Mouse (Mus musculus): ENCODE measurements around the gene Hist4h4. TPM values are rescaled to one million over a fixed set of nuclear protein-coding genes. Genes with fewer than 3 reads are reported as not detected.

Gene Hist4h4
- 0.65 and 0.90 TPM in 2 replicates for polyA plus RNA-seq (2015; fragmentation: Nextera tagmentation; extraction: Ambion mirVana)

DNA sequence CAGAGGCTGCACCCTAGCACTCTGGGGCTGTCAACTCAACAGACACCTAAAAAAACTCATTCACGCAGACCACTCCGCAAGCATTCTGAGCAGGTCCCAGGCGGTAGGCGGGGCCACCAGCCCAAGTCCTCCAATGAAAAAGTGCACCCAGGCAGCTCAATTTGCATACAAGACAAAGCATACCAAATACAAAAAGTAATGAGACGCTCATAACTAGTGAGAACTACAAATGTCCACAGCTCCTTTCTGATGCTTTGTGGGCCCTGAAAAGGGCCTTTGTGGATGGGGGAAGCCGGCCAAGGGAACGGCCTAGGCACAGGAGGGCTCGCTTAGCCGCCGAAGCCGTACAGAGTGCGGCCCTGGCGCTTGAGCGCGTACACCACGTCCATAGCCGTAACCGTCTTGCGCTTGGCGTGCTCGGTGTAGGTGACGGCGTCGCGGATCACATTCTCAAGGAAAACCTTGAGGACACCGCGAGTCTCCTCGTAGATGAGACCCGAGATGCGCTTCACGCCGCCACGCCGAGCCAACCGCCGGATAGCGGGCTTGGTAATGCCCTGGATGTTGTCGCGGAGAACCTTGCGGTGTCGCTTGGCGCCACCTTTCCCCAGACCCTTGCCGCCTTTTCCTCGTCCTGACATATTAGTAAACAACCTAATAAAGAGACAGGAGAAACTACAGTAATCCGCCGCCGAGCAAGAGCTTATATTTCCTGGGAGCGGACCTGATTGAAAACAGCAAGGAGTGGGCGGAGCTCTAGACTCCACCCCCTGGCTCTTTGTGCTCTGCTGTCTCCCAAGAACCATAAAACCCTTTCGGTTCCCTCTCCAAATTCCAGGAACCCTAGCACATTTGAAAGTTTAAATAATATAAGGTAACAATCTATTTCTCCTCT, at the start of gene Hist4h4:
TSS of gene Hist4h4 (minus strand) at position 677 of the 895 bp plus-strand sequence.
- no peaks in the 10 kb centered on the region for H3K36me3 ChIP-seq
- peak; percentile 80 for ATAC-seq (ENCODE audit: low FRiP score)
- peak within 1 kb of the TSS; percentile 99 for H3K9ac ChIP-seq
- peaks cover 24% of the 10 kb centered on the region for H3K4me1 ChIP-seq (replicated peaks)
- H3K4me2 ChIP-seq = peak within 1 kb of the TSS; percentile 81
- under 1% methylated on average over 50 of the region's 50 CpGs for WGBS
- H3K27me3 ChIP-seq = no peaks in the 10 kb centered on the region
- H3K9me3 ChIP-seq = no peaks in the 10 kb centered on the region
- H3K27ac ChIP-seq = peak within 1 kb of the TSS; percentile 100
- peak within 1 kb of the TSS; percentile 72 for H3K4me3 ChIP-seq

DNA sequence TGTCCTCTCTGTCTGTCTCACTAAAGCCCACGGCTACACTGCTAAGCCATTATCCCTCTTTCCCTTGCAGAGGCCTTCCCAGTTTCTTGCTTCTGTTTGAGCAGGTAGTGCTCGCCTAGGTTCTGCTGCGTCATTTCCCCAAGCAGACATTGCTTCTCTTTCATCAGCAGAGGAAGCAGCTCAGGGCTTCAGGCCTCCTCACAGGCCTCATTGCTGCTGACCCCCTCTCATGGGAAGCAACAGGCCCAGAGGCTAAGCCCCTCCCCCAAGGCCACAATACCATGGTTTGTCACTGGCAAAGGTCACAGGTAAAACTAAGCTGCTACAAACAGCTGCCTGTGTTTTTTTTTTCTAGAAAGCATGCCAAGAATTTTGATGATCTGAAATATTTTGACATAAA, 48.5 kb upstream of the Hist4h4 start:
- Histone ChIP-seq H3K27me3 (no peaks in the 10 kb centered on the region), H3K36me3 (no peaks in the 10 kb centered on the region), H3K4me1 (replicated peaks) (peaks cover 5% of the 10 kb centered on the region; the same call in 1 of the 2 replicates), H3K4me2 (no peak overlapping the region), H3K9ac (no peak overlapping the region), H3K4me3 (no peak overlapping the region), H3K27ac (peak overlapping the region; percentile 40; the same call in 1 of the 2 replicates), H3K9me3 (no peaks in the 10 kb centered on the region)
- no peak for ATAC-seq (ENCODE audit: low FRiP score)
- 65% methylated on average over 3 of the region's 3 CpGs for WGBS

DNA sequence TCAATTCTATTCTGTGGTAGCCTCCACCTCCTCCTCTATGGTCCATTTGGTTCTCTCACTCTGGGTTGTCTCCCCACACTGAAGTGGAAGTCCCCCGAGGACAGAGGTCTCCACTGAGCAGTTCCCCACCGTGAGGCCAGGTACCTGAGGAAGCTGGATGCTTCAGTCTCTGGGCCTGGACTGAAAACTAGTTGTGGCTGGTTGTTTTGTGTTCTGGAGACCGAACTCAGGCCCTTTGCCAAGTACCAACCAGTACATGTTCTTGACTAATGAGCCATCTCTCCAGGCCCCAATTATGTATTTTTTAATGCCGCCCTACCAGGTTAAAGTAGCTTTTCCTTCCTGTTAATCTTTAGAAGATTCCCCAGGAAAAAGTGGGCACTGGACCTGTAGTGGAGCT, 48.1 kb upstream of the Hist4h4 start:
- Histone ChIP-seq H3K27me3 (no peaks in the 10 kb centered on the region), H3K4me3 (no peak overlapping the region), H3K4me1 (replicated peaks) (peaks cover 5% of the 10 kb centered on the region; the same call in 1 of the 2 replicates), H3K9me3 (no peaks in the 10 kb centered on the region), H3K4me2 (no peak overlapping the region), H3K36me3 (no peaks in the 10 kb centered on the region), H3K9ac (no peak overlapping the region), H3K27ac (peak overlapping the region; percentile 40; the same call in 1 of the 2 replicates)
- WGBS = 87% methylated on average over 4 of the region's 4 CpGs
- ATAC-seq (ENCODE audit: low FRiP score) = no peak

DNA sequence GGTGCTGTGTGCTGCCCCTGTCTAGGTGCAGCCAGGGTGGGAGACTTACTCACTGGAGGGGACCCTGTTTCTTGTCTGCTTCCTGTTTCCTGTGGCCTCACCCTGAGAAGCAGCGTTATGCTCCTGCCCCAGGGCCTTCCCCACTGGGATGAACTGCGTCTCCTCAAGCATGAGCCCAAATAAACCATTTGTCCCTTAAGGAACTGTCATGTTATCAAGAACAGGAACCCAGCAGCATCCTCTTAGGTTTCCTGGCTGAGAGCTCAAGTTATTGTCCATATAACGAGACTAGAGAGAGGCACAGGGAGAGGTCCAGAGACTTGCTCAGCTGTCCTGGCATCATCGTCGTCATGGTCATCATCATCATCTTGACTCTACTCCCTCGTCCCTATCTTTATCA, 46.1 kb upstream of the Hist4h4 start:
- Histone ChIP-seq H3K27ac (no peak overlapping the region), H3K4me2 (no peak overlapping the region), H3K9me3 (no peaks in the 10 kb centered on the region), H3K9ac (no peak overlapping the region), H3K4me1 (replicated peaks) (peaks cover 5% of the 10 kb centered on the region; the same call in 1 of the 2 replicates), H3K36me3 (no peaks in the 10 kb centered on the region), H3K27me3 (no peaks in the 10 kb centered on the region), H3K4me3 (no peak overlapping the region)
- 78% methylated on average over 6 of the region's 6 CpGs for WGBS
- ATAC-seq (ENCODE audit: low FRiP score) = no peak

DNA sequence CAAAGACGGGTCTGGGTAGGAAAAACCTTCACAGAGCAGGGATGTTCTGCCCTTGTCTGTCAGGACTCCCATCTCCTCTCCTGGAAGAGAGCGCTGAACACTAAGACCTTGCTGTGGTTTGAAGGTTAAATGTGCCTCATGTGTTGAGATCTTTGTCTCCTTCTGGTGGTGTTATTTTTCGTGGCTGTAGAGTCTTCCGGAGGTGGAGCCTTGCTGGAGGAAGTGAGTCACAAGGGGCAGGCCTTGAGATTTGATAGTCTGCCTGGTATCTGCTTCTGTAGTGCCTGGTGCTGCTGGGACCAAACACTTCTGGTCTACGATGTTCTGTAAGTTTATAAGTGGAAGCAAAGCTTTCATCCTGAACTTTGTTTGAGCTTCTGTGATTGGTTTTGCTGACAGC, 44.8 kb upstream of the Hist4h4 start:
- ATAC-seq (ENCODE audit: low FRiP score) = no peak
- Histone ChIP-seq H3K9ac (no peak overlapping the region), H3K27me3 (no peaks in the 10 kb centered on the region), H3K4me2 (no peak overlapping the region), H3K9me3 (no peaks in the 10 kb centered on the region), H3K36me3 (no peaks in the 10 kb centered on the region), H3K4me3 (no peak overlapping the region), H3K27ac (no peak overlapping the region), H3K4me1 (replicated peaks) (peaks cover 5% of the 10 kb centered on the region; the same call in 1 of the 2 replicates)
- WGBS = 89% methylated on average over 5 of the region's 5 CpGs

DNA sequence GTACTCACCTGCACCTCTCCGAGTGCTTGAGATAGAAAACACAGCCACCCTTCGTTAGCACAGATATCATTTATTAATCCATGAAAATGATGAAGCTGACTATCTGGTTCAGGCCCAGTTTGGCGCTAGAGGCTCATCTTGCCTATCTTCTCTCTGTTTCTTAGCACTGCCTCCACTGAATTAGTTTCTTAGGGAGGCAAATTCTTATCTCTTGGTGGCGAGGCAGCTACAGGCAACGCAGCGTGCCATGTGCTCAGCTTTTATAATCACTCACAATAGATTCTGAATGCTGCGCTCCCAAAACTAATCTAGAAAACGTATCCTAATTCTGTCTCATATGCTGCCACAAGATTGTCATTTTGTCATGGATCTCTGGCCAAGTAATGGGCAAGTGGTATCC, 44.2 kb upstream of the Hist4h4 start:
- Histone ChIP-seq H3K27me3 (no peaks in the 10 kb centered on the region), H3K27ac (no peak overlapping the region), H3K4me2 (no peak overlapping the region), H3K4me1 (replicated peaks) (peaks cover 5% of the 10 kb centered on the region; the same call in 1 of the 2 replicates), H3K36me3 (no peaks in the 10 kb centered on the region), H3K9ac (no peak overlapping the region), H3K4me3 (no peak overlapping the region), H3K9me3 (no peaks in the 10 kb centered on the region)
- ATAC-seq (ENCODE audit: low FRiP score) = no peak
- 92% methylated on average over 8 of the region's 8 CpGs for WGBS

DNA sequence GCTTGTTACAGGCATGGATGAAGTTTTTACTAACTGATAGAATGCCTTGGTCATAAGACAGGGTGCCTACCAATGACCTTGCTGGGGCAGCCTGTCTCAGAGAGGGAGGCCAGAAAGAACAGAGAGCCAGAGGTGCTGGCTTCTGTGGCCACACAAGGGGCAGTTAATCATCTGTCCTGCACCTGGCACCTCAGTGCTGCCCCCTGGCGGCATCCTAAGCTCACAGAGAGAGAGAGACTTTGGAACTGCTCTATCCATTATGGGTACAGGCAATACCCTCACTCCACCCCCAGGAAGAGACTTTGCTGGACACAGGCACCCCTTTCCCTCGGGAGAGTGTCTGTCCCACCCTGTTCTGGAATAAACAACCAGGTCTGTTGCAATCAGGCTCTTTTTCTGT, 43.6 kb upstream of the Hist4h4 start:
- Histone ChIP-seq H3K27ac (no peak overlapping the region), H3K27me3 (no peaks in the 10 kb centered on the region), H3K36me3 (no peaks in the 10 kb centered on the region), H3K4me2 (no peak overlapping the region), H3K9ac (no peak overlapping the region), H3K4me3 (no peak overlapping the region), H3K4me1 (replicated peaks) (peaks cover 3% of the 10 kb centered on the region; the same call in 1 of the 2 replicates), H3K9me3 (no peaks in the 10 kb centered on the region)
- no peak for ATAC-seq (ENCODE audit: low FRiP score)
- WGBS = 20% methylated on average over 2 of the region's 2 CpGs

DNA sequence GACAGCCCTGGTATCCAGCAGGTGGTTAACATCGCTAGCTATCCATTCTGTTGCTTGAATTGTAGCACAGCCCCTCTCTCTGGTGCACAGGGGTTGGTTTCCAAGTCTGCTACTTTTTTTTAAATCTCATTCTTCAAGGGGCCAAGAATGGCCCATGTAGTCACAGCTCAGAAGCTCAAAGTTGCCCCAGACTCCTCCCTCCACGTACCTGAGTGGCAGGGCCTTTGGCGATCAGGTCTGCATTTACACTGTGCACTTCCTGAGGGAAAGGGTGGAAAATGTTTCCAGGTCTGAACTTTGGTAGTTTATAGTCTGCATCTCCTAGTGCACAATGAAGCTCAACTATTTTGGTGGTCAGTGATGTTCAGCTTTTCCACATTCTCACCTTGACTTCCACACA, 43.1 kb upstream of the Hist4h4 start:
- no peak overlapping the region for H3K27ac ChIP-seq
- WGBS = 93% methylated on average over 3 of the region's 3 CpGs
- no peaks in the 10 kb centered on the region for H3K36me3 ChIP-seq
- H3K9me3 ChIP-seq = no peaks in the 10 kb centered on the region
- H3K4me1 ChIP-seq (replicated peaks) = no peaks in the 10 kb centered on the region
- no peak overlapping the region for H3K9ac ChIP-seq
- H3K4me2 ChIP-seq = no peak overlapping the region
- no peak overlapping the region for H3K4me3 ChIP-seq
- no peaks in the 10 kb centered on the region for H3K27me3 ChIP-seq
- no peak for ATAC-seq (ENCODE audit: low FRiP score)

DNA sequence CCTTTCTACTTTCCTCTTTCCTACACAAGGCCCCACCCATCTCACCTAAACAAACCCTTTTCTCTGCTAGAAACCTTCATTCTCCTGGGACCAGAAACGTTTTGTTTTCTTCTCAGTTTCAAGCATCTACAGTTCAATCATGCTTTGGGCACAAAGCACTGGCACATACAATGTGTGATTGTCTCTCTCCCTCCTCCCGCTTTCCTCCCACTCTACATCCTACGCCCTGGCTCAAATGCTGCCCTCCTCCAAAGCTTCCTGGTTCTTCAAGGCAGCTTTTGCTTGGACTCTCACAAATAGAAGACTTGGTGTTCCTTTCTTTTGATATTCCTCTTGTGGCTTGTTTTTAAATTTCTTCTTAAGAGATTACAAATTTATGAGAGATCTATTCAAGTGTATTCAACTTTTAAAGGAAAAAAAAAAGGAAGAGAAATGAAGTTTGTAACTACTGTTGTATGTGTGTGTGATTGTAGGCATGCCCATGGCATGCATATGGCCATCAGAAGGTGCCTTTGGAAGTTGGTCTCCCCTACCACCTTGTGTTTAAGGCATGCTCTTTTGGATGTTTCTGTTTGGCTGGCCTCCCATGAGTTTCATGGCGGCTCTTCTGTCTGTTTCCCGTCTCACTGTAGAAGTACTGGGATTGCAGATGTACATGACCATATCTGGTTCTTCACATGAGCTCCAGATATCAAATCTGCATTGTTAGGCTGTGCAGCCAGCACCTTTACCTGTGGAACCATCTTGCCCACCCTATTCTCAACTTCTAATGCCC, 41.7 kb upstream of the Hist4h4 start:
- 74% methylated on average over 5 of the region's 5 CpGs for WGBS
- Histone ChIP-seq H3K4me2 (no peak overlapping the region), H3K27me3 (peaks cover 2% of the 10 kb centered on the region; the same call in 1 of the 2 replicates), H3K27ac (no peak overlapping the region), H3K4me1 (replicated peaks) (no peaks in the 10 kb centered on the region), H3K9ac (no peak overlapping the region), H3K36me3 (no peaks in the 10 kb centered on the region), H3K9me3 (no peaks in the 10 kb centered on the region), H3K4me3 (no peak overlapping the region)
- no peak for ATAC-seq (ENCODE audit: low FRiP score)

DNA sequence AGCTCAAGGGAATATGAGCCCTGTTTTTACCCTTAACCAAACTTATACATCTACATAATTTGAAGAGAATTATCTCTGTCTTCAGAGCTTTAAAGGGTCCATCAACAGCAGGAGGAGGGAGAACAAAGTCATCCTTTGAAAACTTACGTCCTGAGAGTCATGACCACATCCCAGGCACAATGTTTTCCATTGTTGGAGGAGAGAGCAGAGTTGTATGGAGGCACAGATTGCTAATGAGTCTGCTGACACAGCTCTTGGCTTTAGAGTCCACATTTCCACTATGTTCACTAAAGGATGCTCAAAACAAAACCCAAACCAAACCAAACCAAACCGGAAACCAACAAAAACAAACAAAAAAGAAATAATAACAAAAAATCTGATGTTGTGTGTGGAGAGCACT, 40.7 kb upstream of the Hist4h4 start:
- Histone ChIP-seq H3K27ac (no peak overlapping the region), H3K4me1 (replicated peaks) (no peaks in the 10 kb centered on the region), H3K9ac (no peak overlapping the region), H3K27me3 (peaks cover 2% of the 10 kb centered on the region; the same call in 1 of the 2 replicates), H3K4me2 (no peak overlapping the region), H3K9me3 (no peaks in the 10 kb centered on the region), H3K4me3 (no peak overlapping the region), H3K36me3 (no peaks in the 10 kb centered on the region)
- no peak for ATAC-seq (ENCODE audit: low FRiP score)
- 45% methylated on average over 2 of the region's 2 CpGs for WGBS

DNA sequence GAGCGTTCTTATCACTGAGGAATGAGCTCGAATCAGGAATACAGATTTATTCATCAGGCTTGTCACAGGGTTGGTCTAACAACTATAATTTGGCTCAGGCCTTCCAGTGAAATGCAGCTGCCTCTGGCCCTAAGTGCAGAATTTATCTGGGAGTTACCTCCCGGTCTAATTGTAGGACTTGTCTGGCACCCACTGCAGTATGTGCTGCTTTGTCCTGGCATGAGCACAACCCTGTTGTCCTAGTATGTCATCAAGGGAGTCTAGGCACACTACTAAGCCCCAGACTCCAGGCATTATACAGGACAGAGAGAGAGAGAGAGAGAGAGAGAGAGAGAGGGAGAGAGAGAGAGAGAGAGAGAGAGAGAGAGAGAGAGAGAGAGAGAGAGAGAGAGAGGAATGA, 33.1 kb upstream of the Hist4h4 start:
- no peak for ATAC-seq (ENCODE audit: low FRiP score)
- Histone ChIP-seq H3K36me3 (no peaks in the 10 kb centered on the region), H3K4me3 (no peak overlapping the region), H3K9me3 (no peaks in the 10 kb centered on the region), H3K4me1 (replicated peaks) (no peaks in the 10 kb centered on the region), H3K4me2 (no peak overlapping the region), H3K9ac (no peak overlapping the region), H3K27me3 (peaks cover 5% of the 10 kb centered on the region; the same call in 1 of the 2 replicates), H3K27ac (no peak overlapping the region)
- WGBS = 82% methylated on average over 3 of the region's 3 CpGs

DNA sequence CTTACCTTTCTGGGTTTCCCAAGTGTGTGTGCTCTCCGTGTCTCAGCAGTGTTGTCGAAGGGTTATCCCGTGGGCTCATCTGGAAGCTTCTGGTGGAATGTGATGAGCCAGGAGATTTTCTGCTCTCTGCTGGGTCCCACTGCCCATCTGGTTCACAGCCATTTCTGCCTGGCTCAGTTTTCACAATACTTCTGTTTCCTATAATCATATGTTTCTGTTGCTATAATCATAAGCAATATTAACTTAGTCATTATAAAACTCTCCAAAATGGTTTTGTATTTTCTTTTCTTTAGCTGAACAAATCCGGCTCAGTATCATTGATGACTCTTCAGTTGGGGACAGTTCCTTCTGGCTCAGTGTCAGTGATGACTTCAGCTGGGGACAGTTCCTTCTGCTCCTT, 31.1 kb upstream of the Hist4h4 start, which contains the start of gene Smco3:
TSS of gene Smco3 (minus strand) at position 101 of the 400 bp plus-strand sequence.
- Histone ChIP-seq H3K4me2 (no peak within 1 kb of the TSS), H3K36me3 (no peaks in the 10 kb centered on the region), H3K27ac (no peak within 1 kb of the TSS), H3K9me3 (no peaks in the 10 kb centered on the region), H3K9ac (0 out of 2 replicates have a peak within 1 kb of the TSS, but pooled peaks have one; percentile 19), H3K4me3 (no peak within 1 kb of the TSS), H3K4me1 (replicated peaks) (no peaks in the 10 kb centered on the region), H3K27me3 (peaks cover 21% of the 10 kb centered on the region)
- ATAC-seq (ENCODE audit: low FRiP score) = no peak
- WGBS = 72% methylated on average over 4 of the region's 4 CpGs

Data from hindbrain, embryonic 13.5 days (tissue).